Mouse (Mus musculus) CH12.LX (cell line): ENCODE results near the gene Hsf4.
"Not testable (repeated sequence)": the region's sequence is repeated elsewhere in the genome, so short reads cannot be mapped to it uniquely, and the experiment has no call there.

Experiments
- CTCF ChIP-seq, 2 experiments: IDR thresholded peaks in 1 of 2; conservative IDR thresholded peaks in 1 of 2; 2 replicates each; pipeline ENCODE4 v1.5.1; 2011 to 2012; ENCODE audit warnings: low read depth in 2 of 2, low read length in 2 of 2, improper control_type of control experiment in 1 of 2, inconsistent platforms in 1 of 2, mild to moderate bottlenecking in 1 of 2, moderate library complexity in 1 of 2
- E2F4 ChIP-seq: IDR thresholded peaks from 2 replicates; pipeline ENCODE4 v1.6.1; 2011; ENCODE audit warnings: low read depth, low read length, improper control_type of control experiment; ENCODE audit not compliant: insufficient replicate concordance
- EP300 ChIP-seq: IDR thresholded peaks from 2 replicates; pipeline ENCODE4 v1.6.1; 2011; ENCODE audit warnings: low read length, improper control_type of control experiment
- HCFC1 ChIP-seq: IDR thresholded peaks from 2 replicates; pipeline ENCODE4 v1.6.1; 2012; ENCODE audit warnings: low read depth, mild to moderate bottlenecking, inconsistent platforms, low read length, improper control_type of control experiment
- IRF4 ChIP-seq: IDR thresholded peaks from 2 replicates; pipeline ENCODE4 v1.6.1; 2014; ENCODE audit warnings: low read depth, mild to moderate bottlenecking, inconsistent platforms, low read length, improper control_type of control experiment
- JUN ChIP-seq: IDR thresholded peaks from 2 replicates; pipeline ENCODE4 v1.6.1; 2011; ENCODE audit warnings: low read depth, mild to moderate bottlenecking, low read length, improper control_type of control experiment, moderate library complexity; ENCODE audit not compliant: insufficient read depth
- MAFK ChIP-seq: IDR thresholded peaks from 2 replicates; pipeline ENCODE4 v1.6.1; 2011; ENCODE audit warnings: low read length, improper control_type of control experiment; ENCODE audit not compliant: insufficient replicate concordance
- MAX ChIP-seq: IDR thresholded peaks from 2 replicates; pipeline ENCODE4 v1.6.1; 2011; ENCODE audit warnings: low read length, improper control_type of control experiment
- MAZ ChIP-seq: IDR thresholded peaks from 2 replicates; pipeline ENCODE4 v1.6.1; 2012; ENCODE audit warnings: low read depth, mild to moderate bottlenecking, inconsistent platforms, low read length, improper control_type of control experiment, moderate library complexity
- POLR2A ChIP-seq: IDR thresholded peaks from 2 replicates; pipeline ENCODE4 v1.6.1; 2011; ENCODE audit warnings: low read depth, mild to moderate bottlenecking, improper control_type of control experiment, low read length
- RAD21 ChIP-seq: IDR thresholded peaks from 2 replicates; pipeline ENCODE4 v1.6.1; 2011; ENCODE audit warnings: low read depth, mild to moderate bottlenecking, low read length, improper control_type of control experiment, moderate library complexity
- RCOR1 ChIP-seq: conservative IDR thresholded peaks from 2 replicates; pipeline ENCODE4 v1.6.1; 2012; ENCODE audit warnings: low read depth, mild to moderate bottlenecking, inconsistent platforms, low read length, improper control_type of control experiment
- USF2 ChIP-seq: conservative IDR thresholded peaks from 2 replicates; pipeline ENCODE4 v1.6.1; 2011; ENCODE audit warnings: low read depth, low read length, improper control_type of control experiment

GRCm38 (mm10) chr8:105291802-105292201, 22.2 kb downstream of the Hsf4 start:
- TF ChIP-seq CTCF (conservative IDR thresholded peaks at IDR 0.05 in 1 of 2, IDR thresholded peaks at IDR 0.05 in 1 of 2; ENCODE audit: low read depth in 2 of 2, low read length in 2 of 2), result peak in 1 of 2 experiments; percentile 42; a peak in 2 of 4 replicates
- TF ChIP-seq MAZ, POLR2A, IRF4, MAX, MAFK, JUN, RCOR1, E2F4, USF2, EP300, HCFC1: not testable (repeated sequence)
- peak; percentile 12 for TF ChIP-seq RAD21
